Mouse (Mus musculus): ENCODE results near the gene Rabgef1. TPM values are rescaled to one million over a fixed set of nuclear protein-coding genes. Genes with fewer than 3 reads are reported as not detected.

The Rabgef1 gene
- polyA plus RNA-seq, 1 experiment from 2014 or later, result 40.2 TPM

GRCm38 (mm10) chr5:130256678-130257271 is 85.2 kb downstream of the Rabgef1 start:
- H3K4me1 ChIP-seq, result peaks cover 32% of the 10 kb centered on the region
- peak overlapping the region; percentile 85 for H3K27ac ChIP-seq (replicated peaks)
- H3K36me3 ChIP-seq, result peaks cover 14% of the 10 kb centered on the region; the same call in 1 of the 2 replicates
- H3K27me3 ChIP-seq, result no peaks in the 10 kb centered on the region
- WGBS, result under 1% methylated on average over 24 of the region's 25 CpGs
- peak overlapping the region; percentile 80 for H3K4me2 ChIP-seq (replicated peaks)
- peak overlapping the region; percentile 84 for H3K4me3 ChIP-seq
- no peaks in the 10 kb centered on the region for H3K9me3 ChIP-seq
- ATAC-seq (replicated peaks), result peak; percentile 96
- H3K9ac ChIP-seq (replicated peaks), result peak overlapping the region; percentile 93

GRCm38 (mm10) chr5:130257303-130257702 is 85.7 kb downstream of the Rabgef1 start:
- Histone ChIP-seq H3K4me2 (replicated peaks) (peak overlapping the region; percentile 80), H3K27me3 (no peaks in the 10 kb centered on the region), H3K4me1 (peaks cover 32% of the 10 kb centered on the region), H3K9me3 (no peaks in the 10 kb centered on the region), H3K4me3 (peak overlapping the region; percentile 84), H3K27ac (replicated peaks) (peak overlapping the region; percentile 85), H3K9ac (replicated peaks) (peak overlapping the region; percentile 93), H3K36me3 (peaks cover 9% of the 10 kb centered on the region; the same call in 1 of the 2 replicates)
- WGBS, result 17% methylated on average over 8 of the region's 8 CpGs
- ATAC-seq (replicated peaks), result no peak

GRCm38 (mm10) chr5:130263454-130263853 is 91.9 kb downstream of the Rabgef1 start:
- WGBS, result 80% methylated on average over 11 of the region's 11 CpGs
- Histone ChIP-seq H3K9ac (replicated peaks) (no peak overlapping the region), H3K27me3 (no peaks in the 10 kb centered on the region), H3K27ac (replicated peaks) (no peak overlapping the region), H3K4me3 (no peak overlapping the region), H3K4me2 (replicated peaks) (no peak overlapping the region), H3K36me3 (peaks cover 19% of the 10 kb centered on the region; the same call in 1 of the 2 replicates), H3K4me1 (no peaks in the 10 kb centered on the region), H3K9me3 (no peaks in the 10 kb centered on the region)
- no peak for ATAC-seq (replicated peaks)

Other genes with a start within 250 kb of the Rabgef1 start
- gene Vkorc1l1, start 229.8 kb upstream of the Rabgef1 start, polyA plus RNA-seq (2015; fragmentation: Nextera tagmentation; extraction: Ambion mirVana), result 30.4 and 31.3 TPM in 2 replicates
- gene Gusb, start 168.7 kb upstream of the Rabgef1 start, polyA plus RNA-seq (2015; fragmentation: Nextera tagmentation; extraction: Ambion mirVana), result 17.6 TPM in 2 replicates
- gene Asl, start 142.6 kb upstream of the Rabgef1 start, polyA plus RNA-seq (2015; fragmentation: Nextera tagmentation; extraction: Ambion mirVana), result 23.1 and 29.5 TPM in 2 replicates
- 72.9 and 82.8 TPM in 2 replicates for gene Crcp, start 142.5 kb upstream of the Rabgef1 start, polyA plus RNA-seq (2015; fragmentation: Nextera tagmentation; extraction: Ambion mirVana)
- gene Tpst1, start 98.5 kb upstream of the Rabgef1 start, polyA plus RNA-seq (2015; fragmentation: Nextera tagmentation; extraction: Ambion mirVana), result 57.5 and 57.7 TPM in 2 replicates
- 13.5 TPM in 2 replicates for gene Kctd7, start 26.9 kb upstream of the Rabgef1 start, polyA plus RNA-seq (2015; fragmentation: Nextera tagmentation; extraction: Ambion mirVana)
- gene Tmem248, start 45.3 kb downstream of the Rabgef1 start, polyA plus RNA-seq (2015; fragmentation: Nextera tagmentation; extraction: Ambion mirVana), result 23.0 and 24.1 TPM in 2 replicates
- gene Sbds, start 83.7 kb downstream of the Rabgef1 start, polyA plus RNA-seq (2015; fragmentation: Nextera tagmentation; extraction: Ambion mirVana), result 60.0 and 64.3 TPM in 2 replicates
- gene Tyw1, start 83.8 kb downstream of the Rabgef1 start, polyA plus RNA-seq (2015; fragmentation: Nextera tagmentation; extraction: Ambion mirVana), result 24.8 and 27.1 TPM in 2 replicates
- 17.5 and 17.6 TPM in 2 replicates for gene Caln1, start 197.7 kb downstream of the Rabgef1 start, polyA plus RNA-seq (2015; fragmentation: Nextera tagmentation; extraction: Ambion mirVana)
- not detected in 2 replicates for gene A330070K13Rik, start 212.8 kb downstream of the Rabgef1 start, polyA plus RNA-seq (2015; fragmentation: Nextera tagmentation; extraction: Ambion mirVana)

Measured in forebrain, embryonic 15.5 days (tissue).